Mouse (Mus musculus): ENCODE measurements around the gene Numb. TPM values are rescaled to one million over a fixed set of nuclear protein-coding genes. Genes with fewer than 3 reads are reported as not detected.
A peak's percentile ranks its signal among the peaks of the same experiment; 100 is the strongest.

Gene Numb
- total and polyA plus RNA-seq, 2 experiments from 2014 or later = 9.0 to 17.5 TPM

GRCm38 (mm10) chr12:83950493-83950839, 28.7 kb upstream of the Numb start, which contains the start of gene Riox1:
Gene Riox1, plus strand, starts transcription at chr12:83950608.
- Histone ChIP-seq H3K4me3 (ENCODE audit: low read depth, low read length) (peak within 1 kb of the TSS; percentile 83), H3K4me2 (ENCODE audit: low read depth, low read length, poor library complexity, severe bottlenecking) (peak within 1 kb of the TSS; percentile 87), H3K4me1 (ENCODE audit: insufficient read depth, low read length) (peaks cover 9% of the 10 kb centered on the region), H3K27me3 (ENCODE audit: insufficient read depth, low read length) (no peaks in the 10 kb centered on the region), H3K9ac (replicated peaks; ENCODE audit: low read length, poor library complexity, severe bottlenecking) (peak within 1 kb of the TSS; percentile 79), H3K36me3 (ENCODE audit: insufficient read depth, low read length) (no peaks in the 10 kb centered on the region), H3K27ac (ENCODE audit: low read depth, low read length) (peak within 1 kb of the TSS; percentile 89), H3K9me3 (ENCODE audit: low read length) (no peaks in the 10 kb centered on the region)
- peak; percentile 89 for ATAC-seq (ENCODE audit: low FRiP score)
- DNase-seq (ENCODE audit: low spot score) = peak; percentile 92
- no peak for TF ChIP-seq CTCF (IDR thresholded peaks at IDR 0.05)
- WGBS = 0% methylated on average over 35 of the region's 37 CpGs

- 29% methylated on average over 11 of the region's 11 CpGs for WGBS
- Histone ChIP-seq H3K4me1 (ENCODE audit: insufficient read depth, low read length) (peaks cover 9% of the 10 kb centered on the region), H3K4me2 (ENCODE audit: low read depth, low read length, poor library complexity, severe bottlenecking) (peak overlapping the region; percentile 87), H3K36me3 (ENCODE audit: insufficient read depth, low read length) (no peaks in the 10 kb centered on the region), H3K9me3 (ENCODE audit: low read length) (no peaks in the 10 kb centered on the region), H3K27ac (ENCODE audit: low read depth, low read length) (no peak overlapping the region), H3K27me3 (ENCODE audit: insufficient read depth, low read length) (no peaks in the 10 kb centered on the region), H3K9ac (replicated peaks; ENCODE audit: low read length, poor library complexity, severe bottlenecking) (no peak overlapping the region), H3K4me3 (ENCODE audit: low read depth, low read length) (peak overlapping the region; percentile 83)
- no peak for TF ChIP-seq CTCF (IDR thresholded peaks at IDR 0.05)
- DNase-seq (ENCODE audit: low spot score) (no peak), ATAC-seq (ENCODE audit: low FRiP score) (no peak)
These were observed 28.2 kb upstream of the Numb start for GRCm38 (mm10) chr12:83949776-83950492.

- H3K9me3 ChIP-seq (ENCODE audit: low read length) = no peaks in the 10 kb centered on the region
- no peak overlapping the region for H3K9ac ChIP-seq (replicated peaks; ENCODE audit: low read length, poor library complexity, severe bottlenecking)
- TF ChIP-seq CTCF (IDR thresholded peaks at IDR 0.05) = no peak
- H3K27ac ChIP-seq (ENCODE audit: low read depth, low read length) = no peak overlapping the region
- no peak for DNase-seq (ENCODE audit: low spot score)
- 88% methylated on average over 4 of the region's 4 CpGs for WGBS
- no peak overlapping the region for H3K4me3 ChIP-seq (ENCODE audit: low read depth, low read length)
- H3K27me3 ChIP-seq (ENCODE audit: insufficient read depth, low read length) = no peaks in the 10 kb centered on the region
- H3K4me2 ChIP-seq (ENCODE audit: low read depth, low read length, poor library complexity, severe bottlenecking) = no peak overlapping the region
- no peaks in the 10 kb centered on the region for H3K36me3 ChIP-seq (ENCODE audit: insufficient read depth, low read length)
- peaks cover 9% of the 10 kb centered on the region for H3K4me1 ChIP-seq (ENCODE audit: insufficient read depth, low read length)
- no peak for ATAC-seq (ENCODE audit: low FRiP score)
These were observed 27.3 kb upstream of the Numb start for GRCm38 (mm10) chr12:83949043-83949442.

GRCm38 (mm10) chr12:83947260-83947811, 25.6 kb upstream of the Numb start:
- no peak for ATAC-seq (ENCODE audit: low FRiP score)
- Histone ChIP-seq H3K9me3 (ENCODE audit: low read length) (no peaks in the 10 kb centered on the region), H3K27ac (ENCODE audit: low read depth, low read length) (no peak overlapping the region), H3K4me3 (ENCODE audit: low read depth, low read length) (no peak overlapping the region), H3K9ac (replicated peaks; ENCODE audit: low read length, poor library complexity, severe bottlenecking) (no peak overlapping the region), H3K4me1 (ENCODE audit: insufficient read depth, low read length) (peaks cover 9% of the 10 kb centered on the region), H3K27me3 (ENCODE audit: insufficient read depth, low read length) (no peaks in the 10 kb centered on the region), H3K4me2 (ENCODE audit: low read depth, low read length, poor library complexity, severe bottlenecking) (no peak overlapping the region), H3K36me3 (ENCODE audit: insufficient read depth, low read length) (no peaks in the 10 kb centered on the region)
- DNase-seq (ENCODE audit: low spot score) = no peak
- TF ChIP-seq CTCF (IDR thresholded peaks at IDR 0.05) = no peak
- 89% methylated on average over 8 of the region's 8 CpGs for whole genome bisulfite sequencing

GRCm38 (mm10) chr12:83941938-83942337, 20.2 kb upstream of the Numb start:
- no peaks in the 10 kb centered on the region for H3K36me3 ChIP-seq (ENCODE audit: insufficient read depth, low read length)
- DNase-seq (ENCODE audit: low spot score) = no peak
- H3K9ac ChIP-seq (replicated peaks; ENCODE audit: low read length, poor library complexity, severe bottlenecking) = no peak overlapping the region
- no peaks in the 10 kb centered on the region for H3K27me3 ChIP-seq (ENCODE audit: insufficient read depth, low read length)
- WGBS = 79% methylated on average over 3 of the region's 3 CpGs
- H3K9me3 ChIP-seq (ENCODE audit: low read length) = no peaks in the 10 kb centered on the region
- no peak overlapping the region for H3K4me2 ChIP-seq (ENCODE audit: low read depth, low read length, poor library complexity, severe bottlenecking)
- no peak overlapping the region for H3K4me3 ChIP-seq (ENCODE audit: low read depth, low read length)
- H3K27ac ChIP-seq (ENCODE audit: low read depth, low read length) = no peak overlapping the region
- ATAC-seq (ENCODE audit: low FRiP score) = no peak
- H3K4me1 ChIP-seq (ENCODE audit: insufficient read depth, low read length) = no peaks in the 10 kb centered on the region
- no peak for TF ChIP-seq CTCF (IDR thresholded peaks at IDR 0.05)

GRCm38 (mm10) chr12:83940031-83940430, 18.3 kb upstream of the Numb start:
- Histone ChIP-seq H3K4me1 (ENCODE audit: insufficient read depth, low read length) (no peaks in the 10 kb centered on the region), H3K9me3 (ENCODE audit: low read length) (no peaks in the 10 kb centered on the region), H3K36me3 (ENCODE audit: insufficient read depth, low read length) (no peaks in the 10 kb centered on the region), H3K27ac (ENCODE audit: low read depth, low read length) (no peak overlapping the region), H3K9ac (replicated peaks; ENCODE audit: low read length, poor library complexity, severe bottlenecking) (no peak overlapping the region), H3K4me3 (ENCODE audit: low read depth, low read length) (no peak overlapping the region), H3K4me2 (ENCODE audit: low read depth, low read length, poor library complexity, severe bottlenecking) (no peak overlapping the region), H3K27me3 (ENCODE audit: insufficient read depth, low read length) (no peaks in the 10 kb centered on the region)
- WGBS = 41% methylated on average over 4 of the region's 4 CpGs
- DNase-seq (ENCODE audit: low spot score) (no peak), ATAC-seq (ENCODE audit: low FRiP score) (no peak)
- TF ChIP-seq CTCF (IDR thresholded peaks at IDR 0.05) = no peak
